Mouse (Mus musculus) limb, embryonic 13.5 days (tissue): ENCODE results near the gene Aph1b. TPM values are rescaled to one million over a fixed set of nuclear protein-coding genes. Genes with fewer than 3 reads are reported as not detected.
"Not testable (repeated sequence)": the region's sequence is repeated elsewhere in the genome, so short reads cannot be mapped to it uniquely, and the experiment has no call there.

ENCODE experiments used
- ATAC-seq: fragments of 200-750 bp; cut with Nextera tagmentation; 2 replicates; pipeline ENCODE4 v1.8.0; 2017; ENCODE audit warnings: low read depth, moderate number of reproducible peaks, moderate TSS enrichment; ENCODE audit not compliant: low FRiP score
- H3K27ac ChIP-seq: fragments of 300-500 bp; sonication (generic); 2 replicates; pipeline ENCODE4 v1.5.1; 2015; ENCODE audit warnings: inconsistent platforms, mild to moderate bottlenecking, moderate library complexity
- H3K27me3 ChIP-seq: fragments of 300-500 bp; sonication (generic); 2 replicates; pipeline ENCODE4 v1.6.1; 2015; ENCODE audit warnings: mild to moderate bottlenecking, inconsistent platforms
- H3K36me3 ChIP-seq: fragments of 300-500 bp; sonication (generic); 2 replicates; pipeline ENCODE4 v1.6.1; 2015; ENCODE audit warnings: inconsistent platforms, mild to moderate bottlenecking, moderate library complexity
- H3K4me1 ChIP-seq: fragments of 300-500 bp; sonication (generic); 2 replicates; pipeline ENCODE4 v1.6.1; 2015; ENCODE audit warnings: inconsistent platforms
- H3K4me2 ChIP-seq: fragments of 300-500 bp; sonication (generic); replicated peaks from 2 replicates; pipeline ENCODE4 v1.6.1; 2015; ENCODE audit warnings: inconsistent platforms, mild to moderate bottlenecking, moderate library complexity
- H3K4me3 ChIP-seq: fragments of 300-500 bp; sonication (generic); 2 replicates; pipeline ENCODE4 v1.5.1; 2015; ENCODE audit warnings: moderate library complexity, mild to moderate bottlenecking, inconsistent platforms
- H3K9ac ChIP-seq: fragments of 300-500 bp; sonication (generic); 2 replicates; pipeline ENCODE4 v1.6.1; 2015; ENCODE audit warnings: mild to moderate bottlenecking, inconsistent platforms
- H3K9me3 ChIP-seq: fragments of 300-500 bp; sonication (generic); 2 replicates; pipeline ENCODE4 v1.6.1; 2016; ENCODE audit warnings: inconsistent platforms
- WGBS: fragments of 180-500 bp; shearing (Covaris S2); methylation state at CpG from one replicate; pipeline ENCODE4 v1.1.7; 2015; 5-methylcytosine and 5-hydroxymethylcytosine counted together
- polyA plus RNA-seq: library from polyadenylated mRNA; unstranded; fragments of >200 nt; fragmentation: Nextera tagmentation; extraction: Ambion mirVana; gene quantifications from 2 replicates; pipeline ENCODE4 v1.2.1, GENCODE M21; 2015

Aph1b gene
- polyA plus RNA-seq: 10.7 and 10.8 TPM in 2 replicates

- H3K27ac ChIP-seq: peak within 1 kb of the TSS; percentile 87
- WGBS: under 1% methylated on average over 42 of the region's 42 CpGs
- ATAC-seq: peak; percentile 98
These were observed at the start of gene Aph1b for GRCm38 (mm10) chr9:66795464-66796324. Aph1b (minus strand) TSS chr9:66795490.

GRCm38 (mm10) chr9:66835097-66835480, 39.8 kb upstream of the Aph1b start:
- Histone ChIP-seq H3K4me3 (peak overlapping the region; percentile 61), H3K36me3 (no peaks in the 10 kb centered on the region), H3K4me2 (peak overlapping the region; percentile 93), H3K4me1 (peaks cover 16% of the 10 kb centered on the region), H3K27me3 (peaks cover 7% of the 10 kb centered on the region; the same call in 1 of the 2 replicates), H3K9ac (peak overlapping the region; percentile 60), H3K9me3 (no peaks in the 10 kb centered on the region), H3K27ac (no peak overlapping the region)
- ATAC-seq: peak; percentile 80
- under 1% methylated on average over 24 of the region's 24 CpGs for WGBS

More at GRCm38 (mm10) chr9:66795464-66796324, at the start of gene Aph1b:
- Histone ChIP-seq H3K4me2 (peak within 1 kb of the TSS; percentile 86), H3K9ac (peak within 1 kb of the TSS; percentile 80), H3K27me3 (no peaks in the 10 kb centered on the region), H3K36me3 (no peaks in the 10 kb centered on the region), H3K9me3 (no peaks in the 10 kb centered on the region), H3K4me3 (peak within 1 kb of the TSS; percentile 69), H3K4me1 (peaks cover 12% of the 10 kb centered on the region)

GRCm38 (mm10) chr9:66834318-66835096, 39.2 kb upstream of the Aph1b start, which contains the start of gene Aph1c:
Aph1c (minus strand) TSS chr9:66834726.
- no peak within 1 kb of the TSS for H3K27ac ChIP-seq
- under 1% methylated on average over 58 of the region's 58 CpGs for WGBS
- H3K4me3 ChIP-seq: peak within 1 kb of the TSS; percentile 61

GRCm38 (mm10) chr9:66833851-66834250, 38.6 kb upstream of the Aph1b start:
- Histone ChIP-seq H3K4me2 (peak overlapping the region; percentile 93), H3K27me3 (peaks cover 7% of the 10 kb centered on the region; the same call in 1 of the 2 replicates), H3K36me3 (no peaks in the 10 kb centered on the region), H3K9ac (peak overlapping the region; percentile 59; the same call in 1 of the 2 replicates), H3K27ac (no peak overlapping the region), H3K4me3 (peak overlapping the region; percentile 61), H3K9me3 (no peaks in the 10 kb centered on the region), H3K4me1 (peaks cover 16% of the 10 kb centered on the region)
- ATAC-seq: no peak
- 21% methylated on average over 7 of the region's 7 CpGs for WGBS

More at GRCm38 (mm10) chr9:66834318-66835096, 39.2 kb upstream of the Aph1b start, which contains the start of gene Aph1c:
- peak within 1 kb of the TSS; percentile 60 for H3K9ac ChIP-seq
- peak within 1 kb of the TSS; percentile 93 for H3K4me2 ChIP-seq
- no peaks in the 10 kb centered on the region for H3K9me3 ChIP-seq
- H3K27me3 ChIP-seq: peaks cover 7% of the 10 kb centered on the region; the same call in 1 of the 2 replicates
- peak; percentile 99 for ATAC-seq
- peaks cover 16% of the 10 kb centered on the region for H3K4me1 ChIP-seq
- no peaks in the 10 kb centered on the region for H3K36me3 ChIP-seq

GRCm38 (mm10) chr9:66832366-66832908, 37.1 kb upstream of the Aph1b start:
- Histone ChIP-seq H3K4me3 (no peak overlapping the region), H3K4me2 (no peak overlapping the region), H3K27ac (no peak overlapping the region), H3K9ac (no peak overlapping the region), H3K9me3 (no peaks in the 10 kb centered on the region), H3K4me1 (peaks cover 16% of the 10 kb centered on the region), H3K36me3 (no peaks in the 10 kb centered on the region), H3K27me3 (peaks cover 7% of the 10 kb centered on the region; the same call in 1 of the 2 replicates)
- WGBS: 60% methylated on average over 4 of the region's 4 CpGs
- no peak for ATAC-seq

- 31% methylated on average over 1 of the region's 1 CpGs for WGBS
- no peak overlapping the region for H3K4me3 ChIP-seq
- no peak overlapping the region for H3K4me2 ChIP-seq
- H3K4me1 ChIP-seq: no peaks in the 10 kb centered on the region
- H3K9ac ChIP-seq: no peak overlapping the region
- H3K36me3 ChIP-seq: no peaks in the 10 kb centered on the region
- no peak for ATAC-seq
- no peaks in the 10 kb centered on the region for H3K9me3 ChIP-seq
- H3K27ac ChIP-seq: no peak overlapping the region
- no peaks in the 10 kb centered on the region for H3K27me3 ChIP-seq
These were observed 30.7 kb upstream of the Aph1b start for GRCm38 (mm10) chr9:66825990-66826389.

- H3K9ac ChIP-seq, H3K4me1 ChIP-seq, H3K4me2 ChIP-seq, ATAC-seq, H3K27ac ChIP-seq, H3K36me3 ChIP-seq, H3K27me3 ChIP-seq, H3K4me3 ChIP-seq, H3K9me3 ChIP-seq: not testable (repeated sequence)
- WGBS: 88% methylated on average over 1 of the region's 5 CpGs
These were observed 27.0 kb upstream of the Aph1b start for GRCm38 (mm10) chr9:66822255-66822654.

GRCm38 (mm10) chr9:66820996-66821395, 25.7 kb upstream of the Aph1b start:
- no peak overlapping the region for H3K9ac ChIP-seq
- 69% methylated on average over 5 of the region's 5 CpGs for WGBS

GRCm38 (mm10) chr9:66813392-66813791, 18.1 kb upstream of the Aph1b start:
- Histone ChIP-seq H3K36me3 (no peaks in the 10 kb centered on the region), H3K4me2 (no peak overlapping the region), H3K27me3 (no peaks in the 10 kb centered on the region), H3K27ac (no peak overlapping the region), H3K9me3 (no peaks in the 10 kb centered on the region), H3K4me1 (peaks cover 16% of the 10 kb centered on the region), H3K9ac (no peak overlapping the region), H3K4me3 (no peak overlapping the region)
- 8% methylated on average over 2 of the region's 2 CpGs for WGBS
- ATAC-seq: no peak

More at GRCm38 (mm10) chr9:66820996-66821395, 25.7 kb upstream of the Aph1b start:
- H3K4me2 ChIP-seq: no peak overlapping the region
- H3K27me3 ChIP-seq: no peaks in the 10 kb centered on the region
- H3K4me1 ChIP-seq: no peaks in the 10 kb centered on the region
- H3K4me3 ChIP-seq: no peak overlapping the region
- H3K36me3 ChIP-seq: no peaks in the 10 kb centered on the region
- no peaks in the 10 kb centered on the region for H3K9me3 ChIP-seq
- H3K27ac ChIP-seq: no peak overlapping the region
- no peak for ATAC-seq

GRCm38 (mm10) chr9:66805951-66806350, 10.7 kb upstream of the Aph1b start:
- 2% methylated on average over 31 of the region's 37 CpGs for WGBS
- Histone ChIP-seq H3K4me1 (peaks cover 12% of the 10 kb centered on the region; the same call in 1 of the 2 replicates), H3K27me3 (peaks cover 25% of the 10 kb centered on the region), H3K9ac (peak overlapping the region; percentile 59; the same call in 1 of the 2 replicates), H3K4me2 (peak overlapping the region; percentile 60), H3K4me3 (peak overlapping the region; percentile 39)
- ATAC-seq, H3K27ac ChIP-seq, H3K9me3 ChIP-seq, H3K36me3 ChIP-seq: not testable (repeated sequence)

- ATAC-seq: no peak
- Histone ChIP-seq H3K27me3 (peaks cover 22% of the 10 kb centered on the region), H3K9me3 (no peaks in the 10 kb centered on the region), H3K36me3 (no peaks in the 10 kb centered on the region), H3K9ac (no peak overlapping the region), H3K4me2 (no peak overlapping the region; the same call in 1 of the 2 replicates), H3K4me1 (peaks cover 10% of the 10 kb centered on the region; the same call in 1 of the 2 replicates), H3K27ac (no peak overlapping the region), H3K4me3 (no peak overlapping the region)
- WGBS: 48% methylated on average over 12 of the region's 12 CpGs
These were observed 6.7 kb upstream of the Aph1b start for GRCm38 (mm10) chr9:66801947-66802346.
